Mouse (Mus musculus) forebrain, embryonic 11.5 days (tissue): ENCODE measurements around the gene Itpr2. TPM values are rescaled to one million over a fixed set of nuclear protein-coding genes. Genes with fewer than 3 reads are reported as not detected.

Experiments used
- ATAC-seq: fragments of 200-750 bp; cut with Nextera tagmentation; replicated peaks from 2 replicates; pipeline ENCODE4 v1.8.0; 2017; ENCODE audit warnings: moderate TSS enrichment; ENCODE audit not compliant: low FRiP score
- DNase-seq: peaks from one replicate; pipeline ENCODE4 v3.0.0-alpha.2; 2017; ENCODE audit warnings: low spot score
- H3K27ac ChIP-seq: fragments of 300-500 bp; sonication (generic); 2 replicates; pipeline ENCODE4 v1.5.1; 2014; ENCODE audit warnings: low read depth, low read length
- H3K27me3 ChIP-seq: fragments of 300-500 bp; sonication (generic); 2 replicates; pipeline ENCODE4 v1.6.1; 2014; ENCODE audit warnings: mild to moderate bottlenecking, low read length, mixed read lengths; ENCODE audit not compliant: control insufficient read depth, insufficient read depth
- H3K36me3 ChIP-seq: fragments of 300-500 bp; sonication (generic); 2 replicates; pipeline ENCODE4 v1.6.1; 2014; ENCODE audit warnings: mild to moderate bottlenecking, low read length, moderate library complexity, mixed read lengths; ENCODE audit not compliant: control insufficient read depth, insufficient read depth
- H3K4me1 ChIP-seq: fragments of 300-500 bp; sonication (generic); replicated peaks from 2 replicates; pipeline ENCODE4 v1.6.1; 2014; ENCODE audit warnings: low read length, mixed read lengths; ENCODE audit not compliant: control insufficient read depth, insufficient read depth
- H3K4me2 ChIP-seq: fragments of 300-500 bp; sonication (generic); 2 replicates; pipeline ENCODE4 v1.6.1; 2014; ENCODE audit warnings: low read depth, mild to moderate bottlenecking, low read length, moderate library complexity, mixed read lengths; ENCODE audit not compliant: severe bottlenecking
- H3K4me3 ChIP-seq: fragments of 300-500 bp; sonication (generic); 2 replicates; pipeline ENCODE4 v1.5.1; 2014; ENCODE audit warnings: low read depth, low read length
- H3K9ac ChIP-seq: fragments of 300-500 bp; sonication (generic); 2 replicates; pipeline ENCODE4 v1.6.1; 2014; ENCODE audit warnings: low read length
- H3K9me3 ChIP-seq: fragments of 300-500 bp; sonication (generic); 2 replicates; pipeline ENCODE4 v1.6.1; 2016; ENCODE audit warnings: low read length, mixed read lengths; ENCODE audit not compliant: control insufficient read depth
- WGBS: fragments of 180-500 bp; shearing (Covaris S2); extraction: QIAGEN DNeasy Blood & Tissue Kit; methylation state at CpG from one replicate; pipeline ENCODE4 v1.1.7; 2014; 5-methylcytosine and 5-hydroxymethylcytosine counted together
- polyA plus RNA-seq: library from polyadenylated mRNA; unstranded; fragments of >200 nt; fragmentation: Nextera tagmentation; extraction: Ambion mirVana; gene quantifications from 2 replicates; pipeline ENCODE4 v1.2.1, GENCODE M21; 2014

Gene Itpr2
- polyA plus RNA-seq, 1 experiment from 2014 or later: 5.3 TPM

- peak; percentile 45 for DNase-seq
- Histone ChIP-seq H3K27me3 (no peaks in the 10 kb centered on the region), H3K36me3 (no peaks in the 10 kb centered on the region), H3K9ac (no peak overlapping the region), H3K9me3 (no peaks in the 10 kb centered on the region), H3K4me2 (no peak overlapping the region), H3K27ac (no peak overlapping the region), H3K4me1 (no peaks in the 10 kb centered on the region), H3K4me3 (no peak overlapping the region)
- WGBS: 87% methylated on average over 12 of the region's 12 CpGs
- ATAC-seq: no peak
Measured at GRCm38 (mm10) chr6:146126823-146127681, 375.0 kb downstream of the Itpr2 start.

- H3K9ac ChIP-seq: no peak overlapping the region
- H3K4me1 ChIP-seq: no peaks in the 10 kb centered on the region
- no peaks in the 10 kb centered on the region for H3K36me3 ChIP-seq
- 97% methylated on average over 1 of the region's 1 CpGs for WGBS
- ATAC-seq: no peak
- H3K9me3 ChIP-seq: no peaks in the 10 kb centered on the region
- H3K27ac ChIP-seq: no peak overlapping the region
- H3K27me3 ChIP-seq: no peaks in the 10 kb centered on the region
- H3K4me2 ChIP-seq: no peak overlapping the region
- H3K4me3 ChIP-seq: no peak overlapping the region
- no peak for DNase-seq
Measured at GRCm38 (mm10) chr6:146125621-146126020, 376.4 kb downstream of the Itpr2 start.

- Histone ChIP-seq H3K36me3 (no peaks in the 10 kb centered on the region), H3K9ac (no peak overlapping the region), H3K4me3 (no peak overlapping the region), H3K27ac (no peak overlapping the region), H3K4me1 (no peaks in the 10 kb centered on the region), H3K4me2 (no peak overlapping the region), H3K27me3 (no peaks in the 10 kb centered on the region), H3K9me3 (no peaks in the 10 kb centered on the region)
- ATAC-seq: no peak
- WGBS: 80% methylated on average over 3 of the region's 3 CpGs
- DNase-seq: no peak
Measured at GRCm38 (mm10) chr6:146124479-146124878, 377.5 kb downstream of the Itpr2 start.

GRCm38 (mm10) chr6:146123656-146124055, 378.4 kb downstream of the Itpr2 start:
- no peaks in the 10 kb centered on the region for H3K36me3 ChIP-seq
- ATAC-seq: no peak
- H3K4me3 ChIP-seq: no peak overlapping the region
- no peak overlapping the region for H3K9ac ChIP-seq
- no peak for DNase-seq
- H3K27ac ChIP-seq: no peak overlapping the region
- H3K4me1 ChIP-seq: no peaks in the 10 kb centered on the region
- H3K27me3 ChIP-seq: no peaks in the 10 kb centered on the region
- no peaks in the 10 kb centered on the region for H3K9me3 ChIP-seq
- 90% methylated on average over 4 of the region's 4 CpGs for WGBS
- no peak overlapping the region for H3K4me2 ChIP-seq

GRCm38 (mm10) chr6:146120172-146120571, 381.9 kb downstream of the Itpr2 start:
- Histone ChIP-seq H3K4me1 (no peaks in the 10 kb centered on the region; the same call in 1 of the 2 replicates), H3K4me2 (no peak overlapping the region), H3K9ac (no peak overlapping the region), H3K9me3 (no peaks in the 10 kb centered on the region), H3K27ac (no peak overlapping the region), H3K4me3 (no peak overlapping the region), H3K27me3 (no peaks in the 10 kb centered on the region), H3K36me3 (no peaks in the 10 kb centered on the region)
- ATAC-seq (no peak), DNase-seq (no peak)
- 88% methylated on average over 6 of the region's 6 CpGs for WGBS

DNA sequence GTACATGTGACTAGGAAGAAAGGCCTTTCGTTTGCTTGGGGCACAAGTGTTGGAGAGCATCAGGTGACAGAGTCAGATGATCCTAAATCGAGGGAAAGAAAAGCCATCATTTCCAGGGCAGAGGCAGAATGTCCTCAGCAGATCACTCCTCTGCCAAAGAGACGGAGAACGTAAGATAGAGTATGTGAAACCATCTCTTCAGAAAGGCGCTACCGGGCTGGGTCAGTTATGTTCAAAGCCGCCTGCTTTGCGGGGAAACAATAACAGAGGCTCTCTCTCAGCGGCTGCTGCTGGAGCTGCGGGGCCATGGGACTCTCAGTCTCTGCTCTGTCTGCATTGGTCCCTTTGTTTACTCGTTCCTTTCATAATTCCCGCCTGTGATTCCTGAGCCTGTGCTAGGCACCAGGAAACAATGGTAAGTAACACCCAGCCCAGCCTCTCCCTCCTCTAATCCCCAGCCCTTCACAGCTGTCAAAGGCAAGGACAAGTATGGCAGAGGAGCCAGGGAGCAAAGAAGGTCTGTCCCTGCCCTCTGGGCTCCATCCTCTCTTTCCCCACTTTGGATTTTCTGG, 387.2 kb downstream of the Itpr2 start:
- peak overlapping the region; percentile 31 for H3K4me2 ChIP-seq
- H3K9me3 ChIP-seq: no peaks in the 10 kb centered on the region
- H3K4me3 ChIP-seq: no peak overlapping the region
- peaks cover 7% of the 10 kb centered on the region; the same call in 1 of the 2 replicates for H3K4me1 ChIP-seq
- peak; percentile 84 for ATAC-seq
- H3K27ac ChIP-seq: no peak overlapping the region
- no peaks in the 10 kb centered on the region for H3K36me3 ChIP-seq
- peak overlapping the region; percentile 32; the same call in 1 of the 2 replicates for H3K9ac ChIP-seq
- DNase-seq: peak; percentile 56
- H3K27me3 ChIP-seq: no peaks in the 10 kb centered on the region
- WGBS: 4% methylated on average over 12 of the region's 12 CpGs

- ATAC-seq: no peak
- no peak for DNase-seq
- peaks cover 7% of the 10 kb centered on the region; the same call in 1 of the 2 replicates for H3K4me1 ChIP-seq
- H3K27me3 ChIP-seq: no peaks in the 10 kb centered on the region
- H3K4me3 ChIP-seq: no peak overlapping the region
- 86% methylated on average over 3 of the region's 3 CpGs for WGBS
- no peaks in the 10 kb centered on the region for H3K36me3 ChIP-seq
- no peak overlapping the region for H3K4me2 ChIP-seq
- H3K9ac ChIP-seq: no peak overlapping the region
- no peaks in the 10 kb centered on the region for H3K9me3 ChIP-seq
- no peak overlapping the region for H3K27ac ChIP-seq
Measured at GRCm38 (mm10) chr6:146114071-146114470, 388.0 kb downstream of the Itpr2 start.

GRCm38 (mm10) chr6:146113085-146113484, 388.9 kb downstream of the Itpr2 start:
- WGBS: 85% methylated on average over 4 of the region's 4 CpGs
- ATAC-seq: no peak
- Histone ChIP-seq H3K36me3 (no peaks in the 10 kb centered on the region), H3K27me3 (no peaks in the 10 kb centered on the region), H3K9me3 (no peaks in the 10 kb centered on the region), H3K4me2 (no peak overlapping the region), H3K4me3 (no peak overlapping the region), H3K9ac (no peak overlapping the region), H3K27ac (no peak overlapping the region), H3K4me1 (peaks cover 7% of the 10 kb centered on the region; the same call in 1 of the 2 replicates)
- no peak for DNase-seq
